ENCODE assay signal across 12 mouse cellular contexts in the genomic region with DNA sequence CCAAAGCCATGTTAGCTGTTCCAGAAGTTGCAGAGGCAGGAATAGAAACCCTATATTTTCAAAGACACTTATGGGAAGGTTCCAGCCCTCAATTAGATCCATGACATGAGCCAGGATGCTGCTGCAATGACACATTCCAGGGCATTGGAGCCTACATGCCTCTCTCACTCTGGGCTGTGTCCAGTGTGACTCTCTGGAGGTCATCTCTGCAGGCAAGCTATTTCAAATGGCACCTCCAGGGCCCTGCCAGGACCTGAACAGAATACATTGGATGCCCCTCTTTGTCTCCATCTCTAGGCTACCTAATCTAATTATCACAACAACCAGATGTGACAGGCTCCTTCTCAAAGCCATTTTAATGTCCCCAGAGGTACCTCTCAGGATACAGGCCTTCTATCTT.
"Had no signal": no experiment of that assay in that cellular context is flagged by ENCODE, and none has a peak within 500 bp of the region (broad histone marks: within the 10 kb centered on the region; RNA-seq: fewer than 3 reads in every experiment).

No protein-coding gene starts in this region.

- DNase-seq: retina, postnatal 1 day; right cerebral cortex, adult 18-20 months; right cerebral cortex, postnatal 14 days; right cerebral cortex, postnatal 25 days; right cerebral cortex, postnatal 4 days; spleen, adult 18-20 months; thymus, adult 18-20 months; thymus, adult 2 months; thymus, postnatal 14 days; thymus, postnatal 25 days; thymus, postnatal 36 days; thymus, postnatal 4 days had no signal
